Comparison of ENCODE assay signal across 8 mouse cellular contexts in the genomic region with DNA sequence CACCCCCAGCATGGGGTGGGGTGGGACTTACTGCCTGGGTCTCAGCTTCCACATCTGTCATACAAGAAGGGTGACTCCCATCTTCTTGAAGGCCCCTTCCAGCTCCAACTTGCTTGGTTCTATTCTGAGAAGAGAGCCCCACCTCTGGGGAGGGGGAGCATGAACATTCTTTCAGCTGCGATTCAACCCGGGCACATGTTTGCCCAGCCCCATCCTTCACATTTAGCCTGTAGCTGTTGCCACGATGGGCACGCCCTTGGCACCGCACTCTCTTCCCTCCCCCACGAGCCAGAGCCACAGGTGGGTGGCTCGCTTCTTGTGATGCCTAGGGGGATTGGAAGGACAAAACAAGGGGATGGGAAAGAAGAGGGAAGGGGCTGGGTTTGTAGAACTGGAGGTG. TPM values are rescaled to one million over a fixed set of nuclear protein-coding genes. Genes with fewer than 3 reads are reported as not detected.
DNase-seq lines count a peak whose midpoint lies in the region; ATAC-seq lines count a peak whose summit lies in the region.

No protein-coding gene starts in this region.

- peaks cover 52% of the 10 kb centered on the region for H3K4me1 ChIP-seq in lung, embryonic 16.5 days (replicated peaks; ENCODE audit: control insufficient read depth, insufficient read depth, low read length)
- H3K4me1 ChIP-seq in forebrain, embryonic 15.5 days: peaks cover 29% of the 10 kb centered on the region
- peaks cover 47% of the 10 kb centered on the region for H3K4me1 ChIP-seq in neural tube, embryonic 15.5 days

- 18% methylated on average over 7 of the region's 7 CpGs for WGBS in lung, embryonic 16.5 days
- 13% methylated on average over 7 of the region's 7 CpGs for WGBS in forebrain, embryonic 15.5 days
- 22% methylated on average over 7 of the region's 7 CpGs for WGBS in neural tube, embryonic 15.5 days

- DNase-seq in heart, adult 11 months: peak; percentile 72
- DNase-seq in heart, postnatal 4 days: no peak
- DNase-seq in lung, postnatal 14 days: no peak
- no peak for DNase-seq in spleen, postnatal 4 days (ENCODE audit: low spot score in 2 of 2)

- H3K27ac ChIP-seq in lung, embryonic 16.5 days (ENCODE audit: low read length): no peak overlapping the region
- H3K27ac ChIP-seq in forebrain, embryonic 15.5 days (replicated peaks): no peak overlapping the region
- no peak overlapping the region for H3K27ac ChIP-seq in neural tube, embryonic 15.5 days (replicated peaks)

- no peaks in the 10 kb centered on the region for H3K36me3 ChIP-seq in lung, embryonic 16.5 days (ENCODE audit: control insufficient read depth, insufficient read depth, low read length)
- no peaks in the 10 kb centered on the region for H3K36me3 ChIP-seq in forebrain, embryonic 15.5 days
- H3K36me3 ChIP-seq in neural tube, embryonic 15.5 days: no peaks in the 10 kb centered on the region

- H3K27me3 ChIP-seq in lung, embryonic 16.5 days (ENCODE audit: control insufficient read depth, insufficient read depth, low read depth, low read length): peaks cover 4% of the 10 kb centered on the region
- peaks cover 37% of the 10 kb centered on the region for H3K27me3 ChIP-seq in forebrain, embryonic 15.5 days
- peaks cover 42% of the 10 kb centered on the region for H3K27me3 ChIP-seq in neural tube, embryonic 15.5 days (replicated peaks)

- no peak overlapping the region for H3K4me2 ChIP-seq in lung, embryonic 16.5 days (ENCODE audit: low read depth, low read length)
- H3K4me2 ChIP-seq in forebrain, embryonic 15.5 days (replicated peaks): 0 out of 2 replicates have a peak overlapping the region, but pooled peaks have one; percentile 90
- peak overlapping the region; percentile 92 for H3K4me2 ChIP-seq in neural tube, embryonic 15.5 days

- ATAC-seq in lung, embryonic 16.5 days (ENCODE audit: low read depth): 0 out of 2 replicates have a peak, but pooled peaks have one; percentile 4
- ATAC-seq in forebrain, embryonic 15.5 days (replicated peaks): 0 out of 2 replicates have a peak, but pooled peaks have one; percentile 11
- no peak for ATAC-seq in neural tube, embryonic 15.5 days (ENCODE audit: low FRiP score)
- no peak for ATAC-seq in activated CD4-positive, CD25-positive, alpha-beta regulatory T cell, adult 4 months

- H3K9me3 ChIP-seq in lung, embryonic 16.5 days (ENCODE audit: control insufficient read depth, low read length): no peaks in the 10 kb centered on the region
- no peaks in the 10 kb centered on the region for H3K9me3 ChIP-seq in forebrain, embryonic 15.5 days
- no peaks in the 10 kb centered on the region for H3K9me3 ChIP-seq in neural tube, embryonic 15.5 days (replicated peaks)

- no peak overlapping the region for H3K9ac ChIP-seq in lung, embryonic 16.5 days (ENCODE audit: low read length)
- H3K9ac ChIP-seq in forebrain, embryonic 15.5 days (replicated peaks): no peak overlapping the region
- H3K9ac ChIP-seq in neural tube, embryonic 15.5 days (replicated peaks): no peak overlapping the region

- H3K4me3 ChIP-seq in lung, embryonic 16.5 days (ENCODE audit: low read length): no peak overlapping the region
- H3K4me3 ChIP-seq in forebrain, embryonic 15.5 days: no peak overlapping the region
- H3K4me3 ChIP-seq in neural tube, embryonic 15.5 days (replicated peaks): no peak overlapping the region

RNA-seq across cellular contexts. Expression of gene Ephb3, which starts 40.8 kb away (rescaled TPM):
- total RNA-seq in heart, postnatal 4 days (2021): 10 to 100 TPM; 14.3 to 14.8 TPM
- polyA plus RNA-seq in lung, embryonic 16.5 days (2015; fragmentation: Nextera tagmentation; extraction: Ambion mirVana): 28.3 and 28.9 TPM in 2 replicates
- 7.6 and 7.9 TPM in 2 replicates for polyA plus RNA-seq in forebrain, embryonic 15.5 days (2015; fragmentation: Nextera tagmentation; extraction: Ambion mirVana)
- 12.0 and 14.4 TPM in 2 replicates for polyA plus RNA-seq in neural tube, embryonic 15.5 days (2015; fragmentation: Nextera tagmentation; extraction: Ambion mirVana)
- not detected for polyA plus RNA-seq in activated CD4-positive, CD25-positive, alpha-beta regulatory T cell, adult 4 months (2017; shearing (Covaris generic))

Comparison
In these comparisons a context has a peak if more than half of its experiments do, and no peak if none do; other contexts are left out.
1. ATAC-seq: peak in lung, embryonic 16.5 days (single experiment) and forebrain, embryonic 15.5 days (single experiment); none in neural tube, embryonic 15.5 days (single experiment) and activated CD4-positive, CD25-positive, alpha-beta regulatory T cell, adult 4 months (single experiment).